Mouse (Mus musculus) testis, adult 2 months (tissue): Measurements from ENCODE around the gene Wdpcp.

Experiments used
- CTCF ChIP-seq: fragments of 200-500 bp; IDR thresholded peaks from 2 replicates; pipeline ENCODE4 v1.5.1; 2012; ENCODE audit warnings: low read depth, mild to moderate bottlenecking, inconsistent platforms, low read length, moderate library complexity; ENCODE audit not compliant: control insufficient read depth, insufficient read depth, insufficient replicate concordance
- POLR2A ChIP-seq: fragments of 200-500 bp; IDR thresholded peaks from 2 replicates; pipeline ENCODE4 v1.6.1; 2012; ENCODE audit warnings: low read depth, mild to moderate bottlenecking, inconsistent platforms, low read length, moderate library complexity; ENCODE audit not compliant: control insufficient read depth

- TF ChIP-seq CTCF = no peak
- no peak for TF ChIP-seq POLR2A
Measured at GRCm38 (mm10) chr11:21602497-21602896, 30.5 kb downstream of the Wdpcp start.
